Mouse (Mus musculus) embryonic facial prominence, embryonic 10.5 days (tissue): ENCODE results near the gene Foxo6. TPM values are rescaled to one million over a fixed set of nuclear protein-coding genes. Genes with fewer than 3 reads are reported as not detected.

ENCODE experiments used
- DNase-seq: peaks from one replicate; pipeline ENCODE4 v3.0.0-alpha.2; 2017; ENCODE audit warnings: low spot score
- H3K27ac ChIP-seq: fragments of 300-500 bp; sonication (generic); replicated peaks from 2 replicates; pipeline ENCODE4 v1.5.1; 2016; ENCODE audit warnings: mild to moderate bottlenecking
- H3K27me3 ChIP-seq: fragments of 300-500 bp; sonication (generic); replicated peaks from 2 replicates; pipeline ENCODE4 v1.6.1; 2016; ENCODE audit warnings: low read depth, mild to moderate bottlenecking; ENCODE audit not compliant: poor library complexity, severe bottlenecking
- H3K36me3 ChIP-seq: fragments of 300-500 bp; sonication (generic); replicated peaks from 2 replicates; pipeline ENCODE4 v1.6.1; 2016; ENCODE audit warnings: mild to moderate bottlenecking, moderate library complexity
- H3K4me1 ChIP-seq: fragments of 300-500 bp; sonication (generic); 2 replicates; pipeline ENCODE4 v1.6.1; 2016
- H3K4me3 ChIP-seq: fragments of 300-500 bp; sonication (generic); 2 replicates; pipeline ENCODE4 v1.5.1; 2016; ENCODE audit warnings: mild to moderate bottlenecking, moderate library complexity
- H3K9me3 ChIP-seq: fragments of 300-500 bp; sonication (generic); 2 replicates; pipeline ENCODE4 v1.6.1; 2016; ENCODE audit warnings: mild to moderate bottlenecking
- WGBS: fragments of 180-500 bp; shearing (Covaris S2); methylation state at CpG from one replicate; pipeline ENCODE4 v1.1.7; 2016; 5-methylcytosine and 5-hydroxymethylcytosine counted together
- polyA plus RNA-seq: library from polyadenylated mRNA; unstranded; fragments of >200 nt; fragmentation: Nextera tagmentation; extraction: Ambion mirVana; gene quantifications from 2 replicates; pipeline ENCODE4 v1.2.1, GENCODE M21; 2016

Gene Foxo6
- polyA plus RNA-seq, 1 experiment from 2014 or later: 0.21 TPM

- DNase-seq: no peak
- H3K27ac ChIP-seq: no peak overlapping the region
- H3K36me3 ChIP-seq: no peaks in the 10 kb centered on the region
- no peaks in the 10 kb centered on the region for H3K9me3 ChIP-seq
- no peak overlapping the region for H3K4me3 ChIP-seq
- H3K27me3 ChIP-seq: no peaks in the 10 kb centered on the region
- no peaks in the 10 kb centered on the region for H3K4me1 ChIP-seq
- WGBS: 78% methylated on average over 5 of the region's 5 CpGs
Measured at GRCm38 (mm10) chr4:120313309-120313708, 26.2 kb upstream of the Foxo6 start.

GRCm38 (mm10) chr4:120304580-120304979 is 17.4 kb upstream of the Foxo6 start:
- H3K27ac ChIP-seq: no peak overlapping the region
- no peaks in the 10 kb centered on the region for H3K9me3 ChIP-seq
- no peak overlapping the region for H3K4me3 ChIP-seq
- H3K36me3 ChIP-seq: no peaks in the 10 kb centered on the region
- H3K4me1 ChIP-seq: no peaks in the 10 kb centered on the region
- peaks cover 31% of the 10 kb centered on the region; the same call in 1 of the 2 replicates for H3K27me3 ChIP-seq
- 23% methylated on average over 9 of the region's 9 CpGs for WGBS
- DNase-seq: no peak

GRCm38 (mm10) chr4:120299287-120299686 is 12.1 kb upstream of the Foxo6 start:
- DNase-seq: no peak
- Histone ChIP-seq H3K4me3 (no peak overlapping the region), H3K36me3 (no peaks in the 10 kb centered on the region), H3K9me3 (no peaks in the 10 kb centered on the region), H3K27ac (no peak overlapping the region), H3K4me1 (no peaks in the 10 kb centered on the region), H3K27me3 (peaks cover 14% of the 10 kb centered on the region; the same call in 1 of the 2 replicates)
- 46% methylated on average over 7 of the region's 7 CpGs for WGBS

- WGBS: 81% methylated on average over 11 of the region's 11 CpGs
- H3K9me3 ChIP-seq: no peaks in the 10 kb centered on the region
- DNase-seq: no peak
- peaks cover 45% of the 10 kb centered on the region for H3K27me3 ChIP-seq
- H3K4me3 ChIP-seq: no peak overlapping the region
- H3K4me1 ChIP-seq: peaks cover 43% of the 10 kb centered on the region
- no peaks in the 10 kb centered on the region for H3K36me3 ChIP-seq
- no peak overlapping the region for H3K27ac ChIP-seq
Measured at GRCm38 (mm10) chr4:120291106-120291822, 4.1 kb upstream of the Foxo6 start.

GRCm38 (mm10) chr4:120290486-120290885 is 3.3 kb upstream of the Foxo6 start:
- no peaks in the 10 kb centered on the region for H3K9me3 ChIP-seq
- no peak overlapping the region for H3K4me3 ChIP-seq
- no peak for DNase-seq
- peaks cover 48% of the 10 kb centered on the region for H3K4me1 ChIP-seq
- 61% methylated on average over 5 of the region's 5 CpGs for WGBS
- no peak overlapping the region for H3K27ac ChIP-seq
- peaks cover 53% of the 10 kb centered on the region for H3K27me3 ChIP-seq
- H3K36me3 ChIP-seq: no peaks in the 10 kb centered on the region

DNA sequence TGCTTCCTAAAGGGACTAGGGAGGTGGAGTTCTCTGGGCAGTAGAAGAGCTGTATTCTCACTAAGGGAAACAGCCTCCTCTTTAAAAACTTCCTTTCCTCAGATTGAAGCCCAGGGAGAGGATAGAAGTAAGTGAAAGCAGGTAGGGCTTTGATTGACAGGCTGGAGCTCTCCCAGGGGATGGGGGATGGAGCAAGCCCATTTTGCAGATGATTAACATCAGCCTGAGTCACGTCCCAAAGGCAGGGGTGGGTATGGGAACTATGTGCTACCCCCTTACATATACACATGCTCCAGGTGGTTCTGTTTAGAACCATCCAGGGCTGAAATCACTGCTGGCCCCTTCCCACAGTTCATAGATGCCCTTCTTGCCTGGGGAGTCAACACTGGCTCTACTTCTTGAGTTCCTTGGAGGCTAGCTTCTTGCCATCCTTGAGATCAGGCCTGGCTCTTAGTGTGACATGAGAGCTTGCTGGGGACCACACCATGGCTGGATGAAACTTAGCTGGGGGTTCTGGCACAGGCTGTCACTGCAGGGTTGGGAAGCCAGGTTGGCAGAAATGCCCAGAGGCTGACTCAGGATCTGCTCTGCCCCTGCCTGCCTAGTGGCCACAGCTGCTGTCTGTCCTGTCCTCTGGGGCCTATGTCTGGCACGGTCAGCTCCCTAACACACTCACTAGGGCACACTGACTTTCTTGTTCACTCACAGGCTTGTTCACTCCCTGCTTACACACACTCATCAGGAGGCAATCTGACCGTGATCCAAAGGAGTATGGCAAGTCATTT is 2.2 kb upstream of the Foxo6 start:
- Histone ChIP-seq H3K27ac (no peak overlapping the region), H3K4me3 (no peak overlapping the region), H3K36me3 (no peaks in the 10 kb centered on the region), H3K27me3 (peaks cover 64% of the 10 kb centered on the region), H3K4me1 (peaks cover 48% of the 10 kb centered on the region), H3K9me3 (no peaks in the 10 kb centered on the region)
- DNase-seq: no peak
- WGBS: 54% methylated on average over 3 of the region's 3 CpGs

- peak; percentile 47 for DNase-seq
- Histone ChIP-seq H3K4me3 (peak overlapping the region; percentile 70), H3K27me3 (peaks cover 89% of the 10 kb centered on the region), H3K27ac (peak overlapping the region; percentile 65), H3K9me3 (no peaks in the 10 kb centered on the region), H3K4me1 (peaks cover 65% of the 10 kb centered on the region), H3K36me3 (no peaks in the 10 kb centered on the region)
- WGBS: under 1% methylated on average over 53 of the region's 53 CpGs
Measured at GRCm38 (mm10) chr4:120286761-120287241, 348 bp downstream of the Foxo6 start.

GRCm38 (mm10) chr4:120285730-120286129 is 1.4 kb downstream of the Foxo6 start:
- Histone ChIP-seq H3K36me3 (no peaks in the 10 kb centered on the region), H3K4me3 (peak overlapping the region; percentile 70), H3K9me3 (no peaks in the 10 kb centered on the region), H3K27me3 (peaks cover 94% of the 10 kb centered on the region), H3K4me1 (peaks cover 66% of the 10 kb centered on the region), H3K27ac (no peak overlapping the region)
- no peak for DNase-seq
- WGBS: 92% methylated on average over 1 of the region's 1 CpGs

- Histone ChIP-seq H3K4me1 (peaks cover 62% of the 10 kb centered on the region), H3K4me3 (0 out of 2 replicates have a peak overlapping the region, but pooled peaks have one; percentile 5), H3K27ac (no peak overlapping the region), H3K9me3 (no peaks in the 10 kb centered on the region), H3K36me3 (no peaks in the 10 kb centered on the region), H3K27me3 (peaks cover 96% of the 10 kb centered on the region)
- no peak for DNase-seq
- 72% methylated on average over 3 of the region's 3 CpGs for WGBS
Measured at GRCm38 (mm10) chr4:120285223-120285622, 1.9 kb downstream of the Foxo6 start.

DNA sequence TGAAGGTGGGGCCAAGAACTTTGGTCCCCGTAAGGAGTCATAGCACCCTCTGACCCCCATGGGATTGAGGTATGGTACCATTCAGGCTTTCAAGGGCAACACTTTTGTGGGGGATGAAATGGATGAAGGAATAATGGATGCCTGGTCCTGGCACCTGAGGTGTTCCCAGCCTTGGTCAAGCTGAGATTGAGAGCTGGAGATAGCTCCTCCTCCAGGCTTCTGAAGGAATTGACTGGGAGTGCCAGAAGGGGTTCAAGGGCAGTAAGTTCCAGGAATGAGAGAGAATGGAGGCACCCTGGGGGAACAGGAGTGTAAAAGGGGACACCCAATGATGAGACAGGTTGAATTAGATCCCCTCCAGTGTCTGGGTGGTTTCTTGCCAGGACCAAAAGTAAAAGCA is 3.0 kb downstream of the Foxo6 start:
- WGBS: 76% methylated on average over 1 of the region's 1 CpGs
- H3K9me3 ChIP-seq: no peaks in the 10 kb centered on the region
- DNase-seq: no peak
- peaks cover 54% of the 10 kb centered on the region for H3K4me1 ChIP-seq
- peaks cover 96% of the 10 kb centered on the region for H3K27me3 ChIP-seq
- H3K27ac ChIP-seq: no peak overlapping the region
- no peaks in the 10 kb centered on the region for H3K36me3 ChIP-seq
- H3K4me3 ChIP-seq: no peak overlapping the region

GRCm38 (mm10) chr4:120283141-120283540 is 4.0 kb downstream of the Foxo6 start:
- Histone ChIP-seq H3K36me3 (no peaks in the 10 kb centered on the region), H3K27ac (peak overlapping the region; percentile 52; the same call in 1 of the 2 replicates), H3K4me1 (peaks cover 53% of the 10 kb centered on the region), H3K27me3 (peaks cover 96% of the 10 kb centered on the region), H3K9me3 (no peaks in the 10 kb centered on the region), H3K4me3 (peak overlapping the region; percentile 59)
- WGBS: 11% methylated on average over 5 of the region's 6 CpGs
- peak; percentile 58 for DNase-seq

GRCm38 (mm10) chr4:120282568-120283091 is 4.5 kb downstream of the Foxo6 start:
- H3K4me3 ChIP-seq: peak overlapping the region; percentile 59
- DNase-seq: no peak
- no peaks in the 10 kb centered on the region for H3K9me3 ChIP-seq
- H3K27ac ChIP-seq: peak overlapping the region; percentile 52
- peaks cover 52% of the 10 kb centered on the region for H3K4me1 ChIP-seq
- peaks cover 99% of the 10 kb centered on the region for H3K27me3 ChIP-seq
- H3K36me3 ChIP-seq: no peaks in the 10 kb centered on the region
- WGBS: 2% methylated on average over 46 of the region's 47 CpGs
